Mouse (Mus musculus) neural tube, embryonic 15.5 days (tissue): ENCODE data around the gene Tns3. TPM values are rescaled to one million over a fixed set of nuclear protein-coding genes. Genes with fewer than 3 reads are reported as not detected.

Experiments
- ATAC-seq: fragments of 200-750 bp; cut with Nextera tagmentation; 2 replicates; pipeline ENCODE4 v1.8.0; 2017; ENCODE audit warnings: mild to moderate bottlenecking, moderate TSS enrichment, moderate library complexity; ENCODE audit not compliant: low FRiP score
- H3K27ac ChIP-seq: fragments of 300-500 bp; sonication (generic); replicated peaks from 2 replicates; pipeline ENCODE4 v1.5.1; 2015; ENCODE audit warnings: mild to moderate bottlenecking, inconsistent platforms
- H3K27me3 ChIP-seq: fragments of 300-500 bp; sonication (generic); replicated peaks from 2 replicates; pipeline ENCODE4 v1.6.1; 2015; ENCODE audit warnings: inconsistent platforms
- H3K36me3 ChIP-seq: fragments of 300-500 bp; sonication (generic); 2 replicates; pipeline ENCODE4 v1.6.1; 2015; ENCODE audit warnings: inconsistent platforms
- H3K4me1 ChIP-seq: fragments of 300-500 bp; sonication (generic); 2 replicates; pipeline ENCODE4 v1.6.1; 2015; ENCODE audit warnings: inconsistent platforms
- H3K4me2 ChIP-seq: fragments of 300-500 bp; sonication (generic); 2 replicates; pipeline ENCODE4 v1.6.1; 2015; ENCODE audit warnings: inconsistent platforms, mild to moderate bottlenecking, moderate library complexity
- H3K4me3 ChIP-seq: fragments of 300-500 bp; sonication (generic); replicated peaks from 2 replicates; pipeline ENCODE4 v1.5.1; 2015; ENCODE audit warnings: mild to moderate bottlenecking, inconsistent platforms
- H3K9ac ChIP-seq: fragments of 300-500 bp; sonication (generic); replicated peaks from 2 replicates; pipeline ENCODE4 v1.6.1; 2015; ENCODE audit warnings: mild to moderate bottlenecking, inconsistent platforms
- H3K9me3 ChIP-seq: fragments of 300-500 bp; sonication (generic); replicated peaks from 2 replicates; pipeline ENCODE4 v1.6.1; 2016; ENCODE audit warnings: inconsistent platforms
- WGBS: fragments of 180-500 bp; shearing (Covaris S2); methylation state at CpG from one replicate; pipeline ENCODE4 v1.1.7; 2015; ENCODE audit warnings: mixed read lengths; 5-methylcytosine and 5-hydroxymethylcytosine counted together
- polyA plus RNA-seq: library from polyadenylated mRNA; unstranded; fragments of >200 nt; fragmentation: Nextera tagmentation; extraction: Ambion mirVana; gene quantifications from 2 replicates; pipeline ENCODE4 v1.2.1, GENCODE M21; 2015

Gene Tns3
- polyA plus RNA-seq, 1 experiment from 2014 or later, result 7.6 TPM

DNA sequence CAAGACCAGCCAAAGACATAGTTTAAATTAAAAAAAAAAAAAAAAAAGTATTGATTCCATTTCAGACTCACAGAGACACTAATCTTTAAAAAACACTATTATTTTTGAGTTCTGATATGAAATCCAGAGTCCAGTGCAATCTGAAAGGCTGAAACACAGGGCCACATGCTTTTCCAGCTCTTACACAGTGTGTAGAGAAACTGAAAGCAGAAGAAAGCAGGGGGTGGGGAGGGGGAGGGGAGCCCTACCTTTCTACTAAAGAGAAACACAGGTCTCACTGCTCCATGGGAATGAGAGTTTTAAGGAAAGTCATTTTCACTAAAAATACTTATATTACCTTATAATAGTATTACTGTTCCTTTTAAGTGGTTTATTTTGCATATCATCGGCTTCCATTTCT is 57.2 kb downstream of the Tns3 start:
- Histone ChIP-seq H3K36me3 (no peaks in the 10 kb centered on the region), H3K27me3 (no peaks in the 10 kb centered on the region), H3K9ac (no peak overlapping the region), H3K4me3 (no peak overlapping the region), H3K4me2 (no peak overlapping the region), H3K4me1 (no peaks in the 10 kb centered on the region), H3K9me3 (no peaks in the 10 kb centered on the region), H3K27ac (no peak overlapping the region)
- ATAC-seq, result no peak
- WGBS, result 98% methylated on average over 1 of the region's 1 CpGs

DNA sequence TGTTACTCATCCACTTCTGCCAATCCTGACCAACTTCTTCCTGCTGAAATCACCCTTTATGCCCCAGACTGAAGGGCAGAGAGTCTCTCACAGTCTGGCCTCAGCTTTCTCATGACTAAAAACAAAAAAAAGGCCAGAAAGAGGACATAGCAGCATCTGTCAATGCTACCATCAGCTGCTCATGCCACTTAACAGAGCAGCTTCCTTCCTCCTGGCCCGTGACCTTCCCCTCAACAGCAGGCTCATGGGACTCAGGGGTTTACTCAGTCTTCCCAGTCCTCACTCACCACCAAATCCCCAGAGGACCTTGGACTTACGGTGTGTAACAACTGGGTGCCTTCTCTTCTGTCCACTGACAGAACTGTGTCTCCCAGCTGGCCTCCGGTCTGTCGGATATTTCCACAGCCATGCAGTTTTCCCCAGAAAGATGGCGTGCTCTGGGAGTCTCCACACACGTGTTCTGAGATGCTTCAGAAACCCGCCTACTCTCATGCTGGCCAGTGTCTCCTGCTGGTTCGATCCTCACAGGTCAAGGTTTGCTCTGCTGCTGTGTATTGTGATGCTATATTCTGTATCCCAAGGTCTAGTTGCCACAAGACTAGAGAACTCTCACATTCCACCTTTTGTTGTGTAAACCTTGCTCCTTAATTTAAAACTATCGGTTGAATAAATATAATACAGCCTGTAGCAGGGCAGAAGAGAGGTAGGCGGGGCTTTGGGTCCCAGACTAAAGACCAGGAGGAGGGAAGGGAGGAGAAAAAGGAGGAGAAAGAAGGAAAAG is 59.4 kb downstream of the Tns3 start:
- no peak for ATAC-seq
- Histone ChIP-seq H3K4me2 (no peak overlapping the region), H3K9me3 (no peaks in the 10 kb centered on the region), H3K27me3 (no peaks in the 10 kb centered on the region), H3K4me3 (no peak overlapping the region), H3K9ac (no peak overlapping the region), H3K4me1 (peaks cover 4% of the 10 kb centered on the region; the same call in 1 of the 2 replicates), H3K27ac (no peak overlapping the region), H3K36me3 (no peaks in the 10 kb centered on the region)
- WGBS, result 93% methylated on average over 10 of the region's 10 CpGs

DNA sequence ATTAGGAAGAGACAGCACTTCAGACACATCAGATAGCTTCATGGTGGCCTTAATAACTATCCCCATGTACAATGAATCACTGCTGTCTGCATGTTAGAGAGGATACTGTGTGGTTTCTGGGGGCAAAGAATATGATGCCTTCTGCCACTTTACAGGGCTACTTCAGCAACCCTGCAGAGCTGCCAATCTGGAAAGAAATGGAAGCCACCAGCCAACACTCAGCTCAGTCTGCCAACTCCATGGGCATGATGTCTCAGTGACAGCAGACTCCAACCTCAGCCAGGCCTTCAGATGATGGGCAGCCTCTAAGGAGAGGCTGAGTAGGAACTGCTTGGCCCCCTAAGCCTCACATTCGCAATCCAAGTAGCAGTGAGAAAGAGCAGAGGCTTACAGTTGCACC is 61.7 kb downstream of the Tns3 start:
- Histone ChIP-seq H3K4me2 (no peak overlapping the region), H3K9me3 (no peaks in the 10 kb centered on the region), H3K9ac (no peak overlapping the region), H3K36me3 (no peaks in the 10 kb centered on the region), H3K4me1 (peaks cover 4% of the 10 kb centered on the region; the same call in 1 of the 2 replicates), H3K4me3 (no peak overlapping the region), H3K27me3 (no peaks in the 10 kb centered on the region), H3K27ac (no peak overlapping the region)
- WGBS, result 91% methylated on average over 1 of the region's 1 CpGs
- ATAC-seq, result no peak

DNA sequence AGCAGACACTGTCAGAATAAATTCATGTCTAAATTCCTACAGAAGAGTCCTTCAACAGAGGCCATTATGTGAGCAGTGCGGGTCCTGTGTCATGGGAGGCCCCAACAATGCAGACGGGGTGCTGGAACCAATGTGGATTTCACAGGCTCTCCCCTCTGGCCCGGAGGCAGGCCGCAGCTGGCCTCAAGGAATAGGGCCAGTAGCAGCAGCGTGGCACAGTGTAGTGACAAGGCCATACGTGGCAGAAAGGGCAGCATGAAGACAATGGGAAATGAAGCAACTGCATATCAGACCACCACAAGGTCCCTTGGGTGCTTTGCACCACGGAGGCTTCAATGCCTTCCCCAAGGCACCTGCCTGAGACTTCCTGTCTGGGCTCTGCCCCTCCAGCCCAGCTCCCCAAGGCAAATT is 62.9 kb downstream of the Tns3 start:
- Histone ChIP-seq H3K4me3 (no peak overlapping the region), H3K27ac (no peak overlapping the region), H3K36me3 (no peaks in the 10 kb centered on the region), H3K9ac (no peak overlapping the region), H3K4me1 (peaks cover 4% of the 10 kb centered on the region; the same call in 1 of the 2 replicates), H3K4me2 (no peak overlapping the region), H3K27me3 (no peaks in the 10 kb centered on the region), H3K9me3 (no peaks in the 10 kb centered on the region)
- WGBS, result 20% methylated on average over 7 of the region's 7 CpGs
- no peak for ATAC-seq

DNA sequence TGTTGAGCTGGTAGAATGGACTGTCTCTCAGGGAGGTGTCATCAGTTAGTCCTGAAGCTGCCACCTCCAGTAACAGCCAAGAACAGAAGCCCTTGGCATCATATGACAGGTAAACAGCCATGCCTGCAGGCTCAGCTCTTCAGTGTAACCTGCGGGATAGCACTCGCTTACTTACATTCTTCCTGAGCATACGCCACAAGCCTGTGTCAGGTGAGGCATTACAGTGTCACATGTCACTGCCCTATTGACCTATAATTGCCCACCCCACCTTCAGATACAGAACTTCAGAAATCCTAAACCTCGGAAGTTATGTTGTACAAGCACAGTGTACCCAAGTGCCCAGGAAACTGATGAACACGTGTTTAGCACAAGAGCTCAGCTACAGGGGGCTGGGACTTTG is 68.7 kb downstream of the Tns3 start:
- no peak overlapping the region for H3K27ac ChIP-seq
- no peaks in the 10 kb centered on the region for H3K9me3 ChIP-seq
- H3K9ac ChIP-seq, result no peak overlapping the region
- H3K36me3 ChIP-seq, result no peaks in the 10 kb centered on the region
- H3K4me2 ChIP-seq, result no peak overlapping the region
- WGBS, result 91% methylated on average over 5 of the region's 5 CpGs
- no peak for ATAC-seq
- no peak overlapping the region for H3K4me3 ChIP-seq
- no peaks in the 10 kb centered on the region for H3K27me3 ChIP-seq
- H3K4me1 ChIP-seq, result no peaks in the 10 kb centered on the region

DNA sequence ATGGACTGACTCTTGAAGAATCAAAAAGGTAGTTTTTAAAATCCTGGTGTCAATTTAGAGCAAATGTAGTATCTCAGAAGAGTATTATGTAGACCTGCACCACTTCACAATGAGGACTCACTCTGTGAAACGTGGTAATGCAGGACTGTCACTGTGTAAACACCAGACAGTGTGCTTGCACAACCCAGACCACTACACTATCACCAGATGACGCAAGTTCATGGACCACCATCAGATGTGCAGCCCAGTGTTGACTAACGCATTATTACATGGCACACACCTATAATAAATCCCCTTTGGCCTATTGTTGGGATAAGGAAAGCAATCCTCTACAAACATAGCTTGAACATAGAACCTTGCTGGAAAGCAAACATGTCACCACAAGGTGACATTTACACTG is 71.2 kb downstream of the Tns3 start:
- Histone ChIP-seq H3K9ac (no peak overlapping the region), H3K27ac (no peak overlapping the region), H3K4me3 (no peak overlapping the region), H3K4me1 (0 out of 2 replicates have a peak, but pooled peaks cover 3% of the 10 kb centered on the region), H3K36me3 (no peaks in the 10 kb centered on the region), H3K4me2 (no peak overlapping the region), H3K9me3 (no peaks in the 10 kb centered on the region), H3K27me3 (no peaks in the 10 kb centered on the region)
- no peak for ATAC-seq
- WGBS, result 91% methylated on average over 3 of the region's 3 CpGs

DNA sequence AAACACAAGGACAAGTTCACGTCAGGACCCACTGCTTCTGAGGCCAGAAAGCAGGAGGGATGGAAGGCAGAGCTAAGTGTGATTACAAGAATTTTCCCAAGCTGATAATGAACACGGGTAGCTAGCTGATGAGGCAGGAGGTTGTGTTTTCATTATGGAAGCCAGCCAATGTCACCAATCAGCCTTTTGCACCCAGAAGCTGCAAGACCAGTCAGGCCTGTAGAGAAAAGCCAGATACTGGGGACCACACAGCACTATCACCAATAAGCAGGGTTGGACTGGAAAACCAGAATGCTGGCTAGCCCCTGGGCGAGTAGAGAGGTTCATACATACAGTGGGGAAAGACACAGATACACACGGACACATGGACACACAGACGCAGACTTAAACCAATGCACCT is 73.1 kb downstream of the Tns3 start:
- Histone ChIP-seq H3K4me2 (no peak overlapping the region), H3K27ac (no peak overlapping the region), H3K27me3 (no peaks in the 10 kb centered on the region), H3K9ac (no peak overlapping the region), H3K9me3 (no peaks in the 10 kb centered on the region), H3K36me3 (no peaks in the 10 kb centered on the region), H3K4me3 (no peak overlapping the region), H3K4me1 (0 out of 2 replicates have a peak, but pooled peaks cover 3% of the 10 kb centered on the region)
- 88% methylated on average over 5 of the region's 5 CpGs for WGBS
- no peak for ATAC-seq

DNA sequence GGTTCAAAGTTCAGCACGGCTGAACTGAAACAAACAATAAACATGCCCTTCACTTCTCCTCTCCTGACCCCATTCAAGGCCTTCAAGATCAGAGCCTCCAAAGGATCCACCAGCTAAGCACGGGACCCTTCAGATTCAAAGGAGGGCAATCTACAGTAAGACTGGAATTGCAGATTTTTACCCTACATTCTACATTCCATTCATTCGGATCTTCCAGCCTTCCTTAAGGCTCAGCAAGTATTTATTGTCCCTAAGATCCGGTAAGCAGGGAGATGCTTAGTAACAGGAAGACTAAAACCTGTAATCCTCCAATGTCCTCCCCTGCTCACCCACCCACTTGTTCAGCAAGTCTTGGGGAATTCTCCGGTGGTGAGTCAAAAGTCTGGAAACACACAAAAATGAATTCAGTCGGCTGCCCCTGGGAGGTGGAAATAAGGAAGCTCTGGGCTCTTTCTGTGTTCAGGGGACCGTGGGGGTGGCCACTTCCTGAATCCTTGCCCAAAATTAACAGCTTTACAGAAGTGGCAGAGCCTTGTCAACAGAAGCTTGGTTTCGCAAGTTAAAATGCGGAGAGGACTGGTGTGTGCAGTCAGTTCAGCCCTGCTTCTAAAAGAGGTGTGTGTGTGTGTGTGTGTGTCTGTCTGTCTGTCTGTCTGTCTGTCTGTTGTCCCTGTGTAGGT is 75.0 kb downstream of the Tns3 start:
- no peak for ATAC-seq
- 0 out of 2 replicates have a peak, but pooled peaks cover 3% of the 10 kb centered on the region for H3K4me1 ChIP-seq
- no peaks in the 10 kb centered on the region for H3K27me3 ChIP-seq
- no peak overlapping the region for H3K27ac ChIP-seq
- no peaks in the 10 kb centered on the region for H3K36me3 ChIP-seq
- H3K4me3 ChIP-seq, result no peak overlapping the region
- no peaks in the 10 kb centered on the region for H3K9me3 ChIP-seq
- WGBS, result 68% methylated on average over 9 of the region's 9 CpGs
- no peak overlapping the region for H3K9ac ChIP-seq
- no peak overlapping the region for H3K4me2 ChIP-seq

DNA sequence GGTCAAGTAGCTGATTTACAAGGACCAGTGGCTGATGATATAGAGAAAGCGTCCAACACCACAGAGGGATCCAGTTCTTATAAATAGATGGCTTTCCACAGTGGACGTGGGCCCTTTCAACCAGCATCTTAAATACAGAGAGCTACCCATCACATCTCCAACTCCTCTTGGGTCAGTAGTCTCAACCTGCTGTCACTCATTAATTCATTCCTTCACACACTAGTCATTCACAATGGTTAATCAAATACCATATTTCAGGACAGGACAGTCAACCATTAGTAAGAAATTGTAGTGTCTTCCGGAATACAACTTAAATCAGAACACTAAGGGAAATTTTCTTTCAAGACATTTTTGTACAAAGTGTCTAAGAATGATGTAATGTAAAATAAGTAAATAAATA is 76.4 kb downstream of the Tns3 start:
- 95% methylated on average over 3 of the region's 3 CpGs for WGBS

DNA sequence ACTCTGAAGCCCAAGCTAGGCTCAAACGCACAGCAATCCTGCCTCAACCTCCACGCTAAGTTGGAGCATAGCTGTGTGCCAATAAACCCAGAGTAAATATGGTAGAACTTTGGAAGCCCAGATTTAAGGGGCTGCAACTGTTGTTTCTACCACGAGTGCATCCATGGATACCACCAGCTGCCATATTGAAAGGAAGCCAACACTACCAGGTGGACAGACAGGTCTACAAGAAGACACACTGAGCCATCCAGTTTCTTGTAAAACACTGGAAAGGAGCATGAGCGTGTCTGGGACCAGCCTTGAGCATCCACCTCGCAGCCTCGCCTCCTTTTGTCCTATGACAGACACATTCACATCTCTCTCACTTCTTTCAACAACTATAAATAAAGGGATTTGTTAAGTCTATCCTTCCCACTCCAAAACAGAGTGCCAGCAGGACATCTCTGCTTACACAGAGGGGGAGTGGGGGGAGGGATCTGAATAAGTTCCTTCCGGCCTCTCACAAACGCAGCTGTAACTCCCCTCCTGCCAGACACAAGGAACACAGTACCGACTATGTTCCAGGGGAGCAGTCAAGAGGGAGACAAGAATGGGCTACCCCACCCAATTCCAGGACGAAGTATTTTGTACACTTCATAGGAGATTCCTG is 77.2 kb downstream of the Tns3 start:
- WGBS, result 62% methylated on average over 10 of the region's 10 CpGs
- H3K9ac ChIP-seq, result no peak overlapping the region
- ATAC-seq, result no peak

More for the DNA sequence above, 76.4 kb downstream of the Tns3 start:
- H3K4me1 ChIP-seq, result peaks cover 8% of the 10 kb centered on the region; the same call in 1 of the 2 replicates
- no peak for ATAC-seq
- H3K9me3 ChIP-seq, result no peaks in the 10 kb centered on the region
- H3K9ac ChIP-seq, result no peak overlapping the region
- no peaks in the 10 kb centered on the region for H3K27me3 ChIP-seq
- no peak overlapping the region for H3K27ac ChIP-seq
- no peaks in the 10 kb centered on the region for H3K36me3 ChIP-seq
- no peak overlapping the region for H3K4me2 ChIP-seq
- H3K4me3 ChIP-seq, result no peak overlapping the region

DNA sequence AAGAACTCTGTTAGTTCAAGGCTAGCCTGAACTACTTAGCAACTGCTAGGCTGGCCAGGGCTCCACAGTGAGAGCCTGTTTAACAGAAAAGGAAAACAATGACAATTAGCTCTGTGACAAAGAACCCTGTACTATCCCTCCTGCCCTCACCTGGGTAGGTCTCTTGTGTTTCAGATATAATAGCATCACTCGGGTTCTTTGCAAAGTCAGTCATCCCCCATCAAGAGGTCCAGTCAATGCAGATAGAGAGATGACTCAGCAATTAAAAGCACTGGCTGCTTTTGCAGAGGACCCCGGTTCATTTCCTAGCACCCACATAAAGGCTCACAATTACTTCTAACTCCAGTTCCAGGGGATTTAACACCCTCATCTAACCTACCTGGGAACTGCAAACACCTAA is 78.0 kb downstream of the Tns3 start:
- Histone ChIP-seq H3K36me3 (no peaks in the 10 kb centered on the region), H3K9me3 (no peaks in the 10 kb centered on the region), H3K4me2 (no peak overlapping the region), H3K9ac (no peak overlapping the region), H3K27ac (no peak overlapping the region), H3K4me1 (peaks cover 8% of the 10 kb centered on the region; the same call in 1 of the 2 replicates), H3K4me3 (no peak overlapping the region), H3K27me3 (no peaks in the 10 kb centered on the region)
- WGBS, result 80% methylated on average over 2 of the region's 2 CpGs
- no peak; the same call in 1 of the 2 replicates for ATAC-seq

More for the DNA sequence above, 77.2 kb downstream of the Tns3 start:
- H3K4me1 ChIP-seq, result peaks cover 8% of the 10 kb centered on the region; the same call in 1 of the 2 replicates
- H3K27ac ChIP-seq, result no peak overlapping the region
- no peaks in the 10 kb centered on the region for H3K9me3 ChIP-seq
- H3K36me3 ChIP-seq, result no peaks in the 10 kb centered on the region
- no peak overlapping the region for H3K4me3 ChIP-seq
- H3K27me3 ChIP-seq, result no peaks in the 10 kb centered on the region
- H3K4me2 ChIP-seq, result no peak overlapping the region
